Mouse (Mus musculus) hindbrain, embryonic 11.5 days (tissue): ENCODE measurements around the gene Map2k2. TPM values are rescaled to one million over a fixed set of nuclear protein-coding genes. Genes with fewer than 3 reads are reported as not detected.
A peak's percentile ranks its signal among the peaks of the same experiment; 100 is the strongest.
"Not testable (repeated sequence)": the region's sequence is repeated elsewhere in the genome, so short reads cannot be mapped to it uniquely, and the experiment has no call there.

Experiments
- ATAC-seq: fragments of 200-750 bp; cut with Nextera tagmentation; 2 replicates; pipeline ENCODE4 v1.8.0; 2017; ENCODE audit warnings: mild to moderate bottlenecking, moderate TSS enrichment, moderate library complexity; ENCODE audit not compliant: low FRiP score
- DNase-seq: peaks from one replicate; pipeline ENCODE4 v3.0.0-alpha.2; 2015; ENCODE audit warnings: low spot score
- H3K27ac ChIP-seq: fragments of 300-500 bp; sonication (generic); 2 replicates; pipeline ENCODE4 v1.5.1; 2014; ENCODE audit warnings: mild to moderate bottlenecking, low read depth, low read length
- H3K27me3 ChIP-seq: fragments of 300-500 bp; sonication (generic); 2 replicates; pipeline ENCODE4 v1.6.1; 2014; ENCODE audit warnings: mild to moderate bottlenecking, low read length, moderate library complexity, mixed read lengths; ENCODE audit not compliant: control insufficient read depth, insufficient read depth
- H3K36me3 ChIP-seq: fragments of 300-500 bp; sonication (generic); 2 replicates; pipeline ENCODE4 v1.6.1; 2014; ENCODE audit warnings: mild to moderate bottlenecking, low read length, moderate library complexity, mixed read lengths; ENCODE audit not compliant: control insufficient read depth, insufficient read depth
- H3K4me1 ChIP-seq: fragments of 300-500 bp; sonication (generic); replicated peaks from 2 replicates; pipeline ENCODE4 v1.6.1; 2014; ENCODE audit warnings: low read length, mixed read lengths; ENCODE audit not compliant: control insufficient read depth, insufficient read depth
- H3K4me2 ChIP-seq: fragments of 300-500 bp; sonication (generic); replicated peaks from 2 replicates; pipeline ENCODE4 v1.6.1; 2014; ENCODE audit warnings: mild to moderate bottlenecking, low read depth, low read length
- H3K4me3 ChIP-seq: fragments of 300-500 bp; sonication (generic); 2 replicates; pipeline ENCODE4 v1.5.1; 2014; ENCODE audit warnings: low read depth, low read length
- H3K9ac ChIP-seq: fragments of 300-500 bp; sonication (generic); 2 replicates; pipeline ENCODE4 v1.6.1; 2014; ENCODE audit warnings: low read depth, low read length
- H3K9me3 ChIP-seq: fragments of 300-500 bp; sonication (generic); 2 replicates; pipeline ENCODE4 v1.6.1; 2016; ENCODE audit warnings: low read length; ENCODE audit not compliant: control insufficient read depth
- WGBS: fragments of 180-500 bp; shearing (Covaris S2); extraction: QIAGEN DNeasy Blood & Tissue Kit; methylation state at CpG from one replicate; pipeline ENCODE4 v1.1.7; 2014; 5-methylcytosine and 5-hydroxymethylcytosine counted together
- polyA plus RNA-seq: library from polyadenylated mRNA; unstranded; fragments of >200 nt; fragmentation: Nextera tagmentation; extraction: Ambion mirVana; gene quantifications from 2 replicates; pipeline ENCODE4 v1.2.1, GENCODE M21; 2014

Map2k2 gene
- polyA plus RNA-seq, 1 experiment from 2014 or later: 201 TPM

DNA sequence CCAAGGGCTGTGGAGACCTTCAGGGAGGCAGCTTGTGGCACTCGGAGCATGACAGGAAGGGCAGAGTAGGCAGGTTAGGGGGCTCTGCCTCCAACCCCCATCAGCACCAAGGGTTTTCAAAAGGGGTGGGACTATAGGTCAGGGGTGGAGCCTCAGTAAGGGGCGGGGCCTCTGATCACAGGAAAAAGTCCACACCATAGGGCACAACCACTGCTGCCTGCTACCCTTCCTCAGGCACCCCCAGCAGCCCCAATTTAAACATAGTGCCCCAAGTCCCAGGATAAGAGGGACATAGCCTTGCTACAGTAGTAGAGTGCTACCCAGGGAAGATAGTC lies 56.6 kb downstream of the Map2k2 start:
- H3K27me3 ChIP-seq: no peaks in the 10 kb centered on the region
- H3K27ac ChIP-seq: peak overlapping the region; percentile 58
- H3K4me3 ChIP-seq: no peak overlapping the region
- no peak overlapping the region for H3K4me2 ChIP-seq
- H3K4me1 ChIP-seq: 0 out of 2 replicates have a peak, but pooled peaks cover 3% of the 10 kb centered on the region
- no peak for DNase-seq
- no peaks in the 10 kb centered on the region for H3K9me3 ChIP-seq
- 75% methylated on average over 2 of the region's 2 CpGs for WGBS
- ATAC-seq: 0 out of 2 replicates have a peak, but pooled peaks have one; percentile 7
- no peak overlapping the region for H3K9ac ChIP-seq
- H3K36me3 ChIP-seq: peaks cover 13% of the 10 kb centered on the region; the same call in 1 of the 2 replicates

DNA sequence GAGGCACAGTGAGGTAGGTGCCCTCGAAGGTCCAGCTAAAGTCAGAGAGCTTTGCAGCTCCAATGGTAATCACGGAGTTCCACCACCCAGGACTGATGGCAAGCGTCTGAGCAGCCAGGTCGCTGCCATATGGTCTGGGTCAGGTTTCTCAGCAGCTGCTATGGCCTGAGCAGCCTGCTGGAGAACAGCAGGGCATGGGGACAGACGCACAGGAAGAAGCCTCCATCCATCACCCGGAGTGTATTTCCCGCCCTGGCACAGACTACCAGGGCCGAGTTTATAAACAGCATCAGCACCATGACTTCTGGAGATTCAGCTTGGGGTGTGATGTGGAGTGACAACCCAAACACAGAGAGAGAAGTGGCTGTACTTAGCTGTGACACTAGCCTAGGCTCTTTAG lies 59.4 kb downstream of the Map2k2 start:
- no peak for ATAC-seq
- H3K36me3 ChIP-seq: peaks cover 8% of the 10 kb centered on the region; the same call in 1 of the 2 replicates

DNA sequence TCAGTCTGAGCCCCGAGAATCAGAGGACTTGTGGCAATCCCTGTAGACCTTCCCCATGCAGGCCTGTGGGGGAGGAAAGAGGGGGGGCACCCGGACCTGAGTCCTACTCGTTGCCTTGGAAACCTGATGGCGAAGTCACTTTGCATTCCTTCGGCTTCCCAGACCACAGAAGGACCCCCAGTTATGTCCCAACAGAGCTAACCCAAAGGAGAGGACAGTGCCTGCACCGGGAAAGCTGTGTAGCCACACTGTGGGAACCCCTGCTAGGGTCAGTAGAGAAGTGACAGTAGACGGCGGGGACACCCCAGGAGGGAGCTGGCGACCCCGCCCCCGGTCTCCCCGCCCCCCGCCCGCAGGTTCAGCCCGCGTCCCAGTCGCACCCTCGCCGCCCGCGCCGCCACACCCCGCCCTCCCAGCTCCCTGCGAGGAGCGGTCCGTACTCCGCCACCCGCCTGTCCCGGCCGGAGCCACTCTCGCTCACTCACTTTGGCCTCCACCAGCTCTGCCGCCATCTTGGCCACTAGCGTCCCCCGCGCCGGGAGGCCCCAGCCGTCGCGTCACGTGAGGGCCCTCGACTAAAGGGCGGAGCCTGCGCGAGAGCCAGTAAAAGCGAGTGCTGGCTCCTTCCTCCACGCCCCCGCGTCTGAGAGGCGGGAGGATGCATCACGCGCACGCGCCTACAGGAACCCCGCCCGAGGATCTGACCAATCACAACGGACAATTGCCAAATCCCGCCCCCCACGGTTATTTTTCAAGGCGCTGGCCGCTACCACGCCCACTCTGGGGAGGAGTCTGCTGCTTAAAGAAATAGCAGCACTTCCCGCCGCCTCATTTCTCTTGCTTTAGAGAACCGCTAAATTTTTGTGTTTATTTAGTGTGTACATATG lies 61.7 kb downstream of the Map2k2 start, which contains the start of gene Pias4:
TSS of gene Pias4 (minus strand) at position 724 of the 887 bp plus-strand sequence.
- H3K27ac ChIP-seq: peak within 1 kb of the TSS; percentile 24; the same call in 1 of the 2 replicates
- 0 out of 2 replicates have a peak, but pooled peaks cover 3% of the 10 kb centered on the region for H3K4me1 ChIP-seq
- peak within 1 kb of the TSS; percentile 95 for H3K4me3 ChIP-seq
- H3K9ac ChIP-seq: peak within 1 kb of the TSS; percentile 82
- 0 out of 2 replicates have a peak, but pooled peaks cover 2% of the 10 kb centered on the region for H3K36me3 ChIP-seq
- no peaks in the 10 kb centered on the region for H3K27me3 ChIP-seq
- under 1% methylated on average over 63 of the region's 64 CpGs for WGBS
- H3K9me3 ChIP-seq: no peaks in the 10 kb centered on the region
- ATAC-seq: peak; percentile 92
- H3K4me2 ChIP-seq: peak within 1 kb of the TSS; percentile 66
- DNase-seq: peak; percentile 100

More for the DNA sequence above, 59.4 kb downstream of the Map2k2 start:
- no peak overlapping the region for H3K27ac ChIP-seq
- H3K4me1 ChIP-seq: 0 out of 2 replicates have a peak, but pooled peaks cover 3% of the 10 kb centered on the region
- H3K9ac ChIP-seq: no peak overlapping the region
- H3K27me3 ChIP-seq: no peaks in the 10 kb centered on the region
- no peak for DNase-seq
- WGBS: 78% methylated on average over 8 of the region's 8 CpGs
- no peak overlapping the region for H3K4me2 ChIP-seq
- H3K4me3 ChIP-seq: no peak overlapping the region
- no peaks in the 10 kb centered on the region for H3K9me3 ChIP-seq

DNA sequence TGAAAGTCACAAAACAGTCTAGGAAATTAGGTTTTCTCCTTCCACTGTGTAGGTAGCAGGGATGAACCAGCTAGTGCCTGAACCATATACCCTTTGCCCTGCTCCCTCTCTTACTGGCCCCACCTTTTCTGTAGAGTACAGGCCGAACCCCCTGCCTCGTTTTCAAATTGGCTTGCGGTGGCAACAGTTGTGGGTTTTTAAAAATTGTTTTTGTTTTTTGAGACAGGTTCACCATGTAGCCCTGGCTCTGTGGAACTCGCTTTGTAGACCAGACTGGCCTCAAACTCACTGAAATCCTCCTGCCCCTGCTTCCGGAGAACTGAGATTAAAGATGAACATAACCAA lies 62.3 kb downstream of the Map2k2 start:
- H3K9ac ChIP-seq: 0 out of 2 replicates have a peak overlapping the region, but pooled peaks have one; percentile 28
- H3K36me3 ChIP-seq: no peaks in the 10 kb centered on the region
- H3K4me1 ChIP-seq: 0 out of 2 replicates have a peak, but pooled peaks cover 3% of the 10 kb centered on the region
- H3K9me3 ChIP-seq: no peaks in the 10 kb centered on the region
- H3K27me3 ChIP-seq: no peaks in the 10 kb centered on the region
- WGBS: 9% methylated on average over 5 of the region's 5 CpGs
- peak overlapping the region; percentile 66 for H3K4me2 ChIP-seq
- ATAC-seq: peak; percentile 75
- DNase-seq: no peak
- peak overlapping the region; percentile 24; the same call in 1 of the 2 replicates for H3K27ac ChIP-seq
- H3K4me3 ChIP-seq: peak overlapping the region; percentile 27

DNA sequence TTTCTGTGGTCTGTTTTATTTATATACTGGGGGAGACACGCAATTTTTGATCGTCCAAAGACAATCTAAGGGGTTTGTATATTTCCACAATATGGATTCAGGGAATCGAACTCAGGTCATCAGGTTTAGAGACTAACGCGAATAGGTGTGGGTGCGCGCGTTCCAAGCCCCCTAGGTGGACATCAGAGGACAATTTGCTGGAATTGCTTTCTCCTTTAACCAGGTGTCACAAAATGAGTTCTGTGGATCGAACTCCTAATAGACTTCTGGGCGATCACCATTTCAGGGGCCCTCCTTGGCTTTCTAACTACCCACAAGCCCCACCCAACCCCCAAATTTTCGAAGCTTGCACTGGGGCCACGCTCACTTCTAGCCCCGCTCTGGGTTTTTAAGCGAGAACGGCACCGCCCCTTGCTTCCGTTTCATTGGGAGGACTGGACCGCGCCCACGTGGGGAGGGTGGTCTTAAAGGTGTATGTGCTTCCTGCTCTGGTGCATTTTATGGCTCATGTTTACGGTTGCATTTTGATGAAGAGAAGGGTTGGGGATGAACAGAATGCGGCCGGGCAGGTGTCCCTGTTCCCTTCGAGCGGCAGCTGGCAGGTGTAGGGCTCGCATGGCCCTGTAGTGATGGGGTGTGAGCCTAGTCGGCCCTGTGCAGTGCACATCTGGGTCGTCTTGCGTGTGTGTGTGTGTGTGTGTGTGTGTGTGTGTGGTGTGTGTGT lies 63.0 kb downstream of the Map2k2 start:
- peak overlapping the region; percentile 66 for H3K4me2 ChIP-seq
- ATAC-seq (no peak), DNase-seq (peak; percentile 80)
- peak overlapping the region; percentile 29; the same call in 1 of the 2 replicates for H3K9ac ChIP-seq
- no peaks in the 10 kb centered on the region for H3K9me3 ChIP-seq
- 6% methylated on average over 29 of the region's 29 CpGs for WGBS
- H3K27me3 ChIP-seq: no peaks in the 10 kb centered on the region
- no peaks in the 10 kb centered on the region for H3K36me3 ChIP-seq
- H3K4me3 ChIP-seq: peak overlapping the region; percentile 27
- H3K4me1 ChIP-seq: peaks cover 8% of the 10 kb centered on the region
- peak overlapping the region; percentile 24; the same call in 1 of the 2 replicates for H3K27ac ChIP-seq

DNA sequence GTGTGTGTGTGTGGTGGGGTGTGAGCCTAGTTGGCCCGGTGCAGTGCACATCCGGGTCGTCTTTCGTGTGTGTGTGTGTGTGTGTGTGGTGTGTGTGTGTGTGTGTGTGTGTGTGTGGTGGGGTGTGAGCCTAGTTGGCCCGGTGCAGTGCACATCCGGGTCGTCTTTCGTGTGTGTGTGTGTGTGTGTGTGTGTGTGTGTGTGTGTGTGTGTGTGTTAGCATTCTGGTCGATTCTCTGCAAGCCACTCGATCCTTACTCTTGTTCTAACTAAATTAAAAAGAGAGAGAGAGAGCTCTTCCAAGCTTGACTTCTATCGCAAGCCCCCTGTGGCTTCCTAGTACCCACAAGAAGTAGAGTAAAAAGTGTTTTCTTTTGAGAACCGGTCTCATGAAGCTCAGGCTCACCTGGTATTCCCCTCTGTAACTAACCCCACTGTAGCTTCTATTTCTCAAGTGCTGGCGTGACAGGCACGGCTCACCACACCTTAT lies 63.7 kb downstream of the Map2k2 start:
- not testable (repeated sequence) for H3K4me3 ChIP-seq, H3K36me3 ChIP-seq, ATAC-seq, H3K27me3 ChIP-seq, H3K9me3 ChIP-seq, DNase-seq, H3K9ac ChIP-seq, H3K27ac ChIP-seq, H3K4me2 ChIP-seq
- WGBS: 54% methylated on average over 6 of the region's 14 CpGs
- peaks cover 11% of the 10 kb centered on the region for H3K4me1 ChIP-seq

DNA sequence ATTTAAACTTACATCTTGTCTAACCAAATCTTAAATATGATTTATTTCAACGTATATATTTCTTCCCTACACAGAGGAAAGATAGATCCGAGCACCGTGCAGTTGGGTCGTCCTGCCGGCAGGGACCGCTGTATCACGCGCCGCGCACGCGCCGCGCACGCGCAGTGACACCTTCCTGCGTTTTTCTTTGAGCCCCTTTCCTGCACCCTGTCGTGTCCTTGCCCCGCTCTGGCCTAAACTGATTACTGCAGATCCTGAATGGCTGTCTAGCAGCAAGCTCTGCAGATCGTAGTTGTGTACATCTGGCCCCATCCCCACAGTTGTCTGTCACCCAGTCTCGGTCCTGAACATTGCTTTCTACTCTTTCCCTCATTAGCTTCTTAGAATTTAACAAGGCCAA lies 67.4 kb downstream of the Map2k2 start:
- H3K4me3 ChIP-seq: no peak overlapping the region
- peak overlapping the region; percentile 25; the same call in 1 of the 2 replicates for H3K4me2 ChIP-seq
- peak; percentile 93 for DNase-seq
- WGBS: 9% methylated on average over 21 of the region's 21 CpGs
- peak overlapping the region; percentile 52 for H3K9ac ChIP-seq
- peak overlapping the region; percentile 85 for H3K27ac ChIP-seq
- ATAC-seq: peak; percentile 11; the same call in 1 of the 2 replicates
- H3K27me3 ChIP-seq: no peaks in the 10 kb centered on the region
- peaks cover 14% of the 10 kb centered on the region for H3K4me1 ChIP-seq
- H3K36me3 ChIP-seq: peaks cover 5% of the 10 kb centered on the region; the same call in 1 of the 2 replicates
- no peaks in the 10 kb centered on the region for H3K9me3 ChIP-seq

DNA sequence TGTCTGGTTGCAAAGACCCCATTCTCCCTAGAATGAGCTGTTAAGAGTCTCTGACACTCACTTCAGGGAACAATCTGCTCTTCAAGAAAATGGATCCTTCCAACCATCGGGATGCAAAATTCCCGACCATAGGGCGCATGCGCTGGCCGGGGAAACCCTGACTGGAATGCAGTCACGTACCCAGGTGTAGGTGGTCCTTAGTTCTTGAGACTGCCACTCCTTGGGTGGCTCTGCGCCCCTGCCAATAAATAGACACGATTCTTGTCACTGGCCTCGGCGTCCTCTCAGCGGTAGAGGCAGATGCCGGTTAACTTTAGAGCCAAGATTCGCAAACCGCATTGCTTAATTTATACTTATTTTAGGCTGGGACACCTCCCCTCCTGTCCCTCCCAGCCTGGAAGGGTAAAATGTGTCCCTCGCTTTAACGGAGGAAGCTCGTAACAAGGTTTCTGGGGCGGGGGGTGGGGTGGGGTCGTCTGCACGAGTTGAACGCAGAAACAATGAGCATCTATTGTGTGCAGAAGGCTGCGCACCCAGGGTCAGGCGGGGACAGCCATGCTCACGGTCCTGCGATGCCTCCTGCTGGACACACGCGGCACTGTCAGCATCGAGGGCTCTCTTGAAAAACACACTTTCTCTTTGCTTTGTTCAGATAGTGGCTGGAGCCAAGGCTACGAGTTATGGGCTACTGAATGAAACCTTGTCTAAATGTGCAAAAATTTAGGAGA lies 69.1 kb downstream of the Map2k2 start:
- ATAC-seq (peak; percentile 78), DNase-seq (peak; percentile 95)
- peak overlapping the region; percentile 76 for H3K9ac ChIP-seq
- H3K27ac ChIP-seq: peak overlapping the region; percentile 85
- peak overlapping the region; percentile 67 for H3K4me2 ChIP-seq
- 4% methylated on average over 29 of the region's 29 CpGs for WGBS
- H3K27me3 ChIP-seq: no peaks in the 10 kb centered on the region
- H3K4me3 ChIP-seq: peak overlapping the region; percentile 37
- H3K36me3 ChIP-seq: peaks cover 21% of the 10 kb centered on the region
- H3K9me3 ChIP-seq: no peaks in the 10 kb centered on the region
- peaks cover 14% of the 10 kb centered on the region for H3K4me1 ChIP-seq
